Mouse (Mus musculus) testis, adult 2 months (tissue): ENCODE measurements around the gene Arhgap19. TPM values are rescaled to one million over a fixed set of nuclear protein-coding genes. Genes with fewer than 3 reads are reported as not detected.
"Not testable (repeated sequence)": the region's sequence is repeated elsewhere in the genome, so short reads cannot be mapped to it uniquely, and the experiment has no call there.

Experiments
- H3K27ac ChIP-seq: fragments of 200-500 bp; 2 replicates; pipeline ENCODE4 v1.5.1; 2012; ENCODE audit warnings: low read depth, low read length; ENCODE audit not compliant: control insufficient read depth, insufficient read depth
- H3K27me3 ChIP-seq: fragments of 200-500 bp; 2 replicates; pipeline ENCODE4 v1.6.1; 2012; ENCODE audit warnings: mild to moderate bottlenecking, low read length, moderate library complexity; ENCODE audit not compliant: control insufficient read depth, insufficient read depth
- H3K36me3 ChIP-seq: fragments of 200-500 bp; 2 replicates; pipeline ENCODE4 v1.6.1; 2012; ENCODE audit warnings: mild to moderate bottlenecking, low read length; ENCODE audit not compliant: control insufficient read depth, insufficient read depth
- H3K4me1 ChIP-seq: fragments of 200-500 bp; 2 replicates; pipeline ENCODE4 v1.6.1; 2012; ENCODE audit warnings: low read length; ENCODE audit not compliant: control insufficient read depth, insufficient read depth
- H3K4me3 ChIP-seq: fragments of 200-500 bp; 2 replicates; pipeline ENCODE4 v1.5.1; 2012; ENCODE audit warnings: low read depth, mild to moderate bottlenecking, low read length, moderate library complexity, mixed read lengths; ENCODE audit not compliant: control insufficient read depth
- CTCF ChIP-seq: fragments of 200-500 bp; IDR thresholded peaks from 2 replicates; pipeline ENCODE4 v1.5.1; 2012; ENCODE audit warnings: low read depth, mild to moderate bottlenecking, inconsistent platforms, low read length, moderate library complexity; ENCODE audit not compliant: control insufficient read depth, insufficient read depth, insufficient replicate concordance
- POLR2A ChIP-seq: fragments of 200-500 bp; IDR thresholded peaks from 2 replicates; pipeline ENCODE4 v1.6.1; 2012; ENCODE audit warnings: low read depth, mild to moderate bottlenecking, inconsistent platforms, low read length, moderate library complexity; ENCODE audit not compliant: control insufficient read depth
- polyA plus RNA-seq: library from polyadenylated mRNA; depleted of rRNA; stranded (reverse); fragments of >200 nt; gene quantifications from 2 replicates; pipeline ENCODE4 v1.2.3, GENCODE M21; 2012; rRNA removed

Arhgap19 gene
- 33.9 and 39.1 TPM in 2 replicates for polyA plus RNA-seq

DNA sequence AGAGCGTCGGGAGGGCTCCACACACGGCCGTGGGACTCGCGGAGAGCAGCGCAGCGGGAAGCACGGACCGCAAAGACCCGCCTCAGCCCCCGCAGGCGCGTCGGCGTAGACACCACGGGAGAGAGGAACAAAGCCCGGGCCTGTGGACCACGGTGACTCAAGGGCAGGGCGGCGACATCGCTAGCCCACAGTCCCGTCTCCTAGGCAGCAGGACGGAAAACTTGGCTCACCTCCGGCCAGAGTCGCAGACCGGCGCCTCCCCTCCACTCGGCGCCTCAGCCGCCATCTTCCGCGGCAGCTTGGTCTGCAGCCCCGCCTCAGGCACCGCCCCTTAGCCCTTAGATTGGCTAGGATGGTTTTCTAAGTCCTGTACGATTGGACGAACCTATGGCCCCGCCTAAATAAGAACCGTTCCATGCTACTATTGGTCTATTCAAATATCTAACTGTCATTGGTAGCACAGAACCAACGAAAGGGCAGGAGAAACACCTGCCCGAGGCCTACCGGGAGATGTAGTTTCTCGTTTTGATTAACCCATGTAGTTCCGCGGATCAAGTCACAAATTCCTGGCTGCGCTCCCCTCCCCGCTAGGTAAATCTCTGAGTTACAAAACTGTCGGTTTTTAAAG, at the start of gene Arhgap19:
Gene Arhgap19, minus strand, starts transcription at position 306 of the 628 bp plus-strand sequence.
- Histone ChIP-seq H3K36me3 (no peaks in the 10 kb centered on the region; the same call in 1 of the 2 replicates), H3K27me3 (no peaks in the 10 kb centered on the region), H3K4me1 (peaks cover 9% of the 10 kb centered on the region), H3K4me3 (peak within 1 kb of the TSS; percentile 93), H3K27ac (peak within 1 kb of the TSS; percentile 96)
- TF ChIP-seq CTCF (no peak), POLR2A (peak; percentile 97)

DNA sequence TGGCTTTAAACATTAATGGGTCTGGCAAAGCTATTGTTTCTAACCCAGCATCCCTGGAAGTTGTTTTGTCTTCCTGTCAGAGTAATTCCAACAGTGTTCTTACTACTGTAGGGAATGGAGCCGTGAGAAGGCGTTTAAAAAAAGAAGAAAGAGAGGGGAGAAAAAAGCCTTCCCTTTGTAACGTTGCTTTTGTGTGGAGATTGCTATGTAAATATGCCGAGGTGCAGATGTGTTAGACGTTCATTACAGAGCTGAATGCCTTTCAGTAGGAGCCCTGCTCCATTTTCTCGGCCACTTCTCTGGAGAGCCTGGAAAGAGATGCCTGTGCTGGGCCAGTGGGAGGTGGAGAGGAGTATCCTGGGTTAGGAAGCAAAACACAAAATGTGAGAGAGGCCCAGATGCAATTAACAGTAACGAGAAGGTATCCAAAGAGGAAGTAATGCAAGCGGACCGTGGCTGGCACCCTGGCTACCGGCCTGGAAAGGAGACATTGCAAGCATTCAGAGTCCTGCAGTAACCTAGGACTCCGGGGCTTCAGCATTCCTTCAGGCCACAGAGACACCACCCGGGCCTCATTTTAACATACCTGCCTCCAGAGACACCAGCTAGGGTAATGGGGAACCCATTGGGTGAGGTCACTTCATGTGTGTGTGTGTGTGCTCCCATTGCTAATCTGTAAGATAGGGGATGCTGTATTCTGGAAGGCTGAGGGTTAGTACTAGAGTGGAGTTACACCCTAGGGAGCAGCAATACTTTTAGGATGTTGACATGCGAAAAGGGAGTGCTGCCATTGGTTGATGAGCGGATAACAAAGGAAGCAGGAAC, 49.1 kb upstream of the Arhgap19 start:
- no peaks in the 10 kb centered on the region; the same call in 1 of the 2 replicates for H3K36me3 ChIP-seq
- H3K27me3 ChIP-seq: no peaks in the 10 kb centered on the region
- no peak overlapping the region for H3K4me3 ChIP-seq
- H3K27ac ChIP-seq: no peak overlapping the region
- peaks cover 5% of the 10 kb centered on the region for H3K4me1 ChIP-seq
- TF ChIP-seq CTCF: no peak
- no peak for TF ChIP-seq POLR2A

DNA sequence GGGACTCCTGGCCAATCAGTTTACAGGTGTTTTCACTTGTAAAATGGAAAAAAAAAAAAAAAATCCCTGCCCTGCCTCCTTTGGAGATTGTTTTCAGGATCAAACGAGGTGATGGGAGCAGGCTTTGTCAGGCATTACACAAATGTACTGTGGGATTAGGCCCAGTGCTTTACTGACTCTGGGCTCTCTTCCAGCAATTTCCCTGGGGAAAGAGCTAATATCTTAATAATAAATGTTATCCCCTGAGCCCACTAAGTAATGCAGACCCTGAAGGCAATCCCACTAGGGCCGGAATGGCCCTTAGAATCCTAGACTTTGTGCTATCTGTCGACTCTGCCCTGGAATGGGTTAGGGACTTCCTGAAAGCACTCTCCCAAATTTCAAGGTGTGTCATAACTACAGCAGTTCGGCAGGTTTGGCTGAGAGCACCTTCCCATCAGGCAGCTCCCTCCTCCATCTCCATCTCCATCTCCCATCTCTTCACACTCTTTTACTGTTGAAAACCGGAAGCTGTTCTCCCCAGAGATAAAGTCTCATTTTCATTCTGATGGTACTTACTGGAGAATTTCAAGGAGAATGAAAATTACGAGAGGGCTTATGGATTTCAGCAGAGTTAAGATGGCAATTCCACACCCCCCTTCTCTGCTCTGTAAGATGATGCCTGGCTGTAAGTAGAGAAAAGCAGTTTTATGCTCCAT, 48.3 kb upstream of the Arhgap19 start:
- Histone ChIP-seq H3K27me3 (no peaks in the 10 kb centered on the region), H3K4me1 (peaks cover 5% of the 10 kb centered on the region), H3K36me3 (no peaks in the 10 kb centered on the region; the same call in 1 of the 2 replicates), H3K4me3 (peak overlapping the region; percentile 1; the same call in 1 of the 2 replicates), H3K27ac (no peak overlapping the region)
- TF ChIP-seq CTCF (no peak), POLR2A (no peak)

DNA sequence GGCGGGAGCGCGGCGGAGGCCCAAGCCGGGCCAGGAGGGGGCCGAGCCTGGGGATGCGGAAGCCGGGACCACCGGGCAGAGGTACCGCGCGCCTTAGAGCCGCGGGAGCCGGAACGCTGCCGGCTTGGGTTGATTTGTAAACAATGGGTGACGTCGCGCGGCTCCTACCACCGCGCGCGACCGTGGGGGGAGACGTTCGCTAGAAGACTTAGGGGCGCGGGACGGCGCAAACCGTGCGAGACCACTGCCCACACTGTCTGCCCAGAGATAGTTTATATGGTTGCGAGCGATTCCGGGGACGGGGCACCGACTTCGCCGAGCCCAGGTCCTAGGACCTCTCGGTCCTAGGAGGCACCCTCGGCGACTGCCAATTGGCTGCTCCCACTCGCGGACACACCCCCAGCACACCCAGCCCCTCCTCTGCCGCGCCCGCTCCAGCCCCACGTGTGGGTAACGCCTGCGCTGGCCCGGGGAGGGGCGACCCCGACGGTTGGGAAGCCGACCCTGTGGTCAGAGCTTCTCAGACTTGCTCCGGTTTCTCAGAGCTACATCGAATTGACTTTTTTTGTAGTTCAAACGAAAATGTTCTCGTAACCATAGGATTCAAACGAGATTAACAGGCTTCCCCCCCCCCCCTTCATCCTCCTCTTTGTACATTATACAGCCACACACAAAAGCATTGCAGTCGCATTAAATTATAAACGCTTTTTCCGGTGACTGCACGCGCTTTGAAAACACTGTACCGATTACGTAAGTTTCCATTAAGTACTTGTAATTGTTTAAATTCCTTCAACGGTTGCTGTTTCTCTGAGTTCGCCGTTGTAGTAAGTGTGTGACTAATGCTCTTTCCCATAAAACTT, 46.4 kb upstream of the Arhgap19 start, which contains the start of gene Frat2:
Gene Frat2, minus strand, starts transcription at position 141 of the 860 bp plus-strand sequence.
- H3K4me3 ChIP-seq: peak within 1 kb of the TSS; percentile 93
- no peaks in the 10 kb centered on the region; the same call in 1 of the 2 replicates for H3K36me3 ChIP-seq
- H3K27ac ChIP-seq: peak within 1 kb of the TSS; percentile 99

DNA sequence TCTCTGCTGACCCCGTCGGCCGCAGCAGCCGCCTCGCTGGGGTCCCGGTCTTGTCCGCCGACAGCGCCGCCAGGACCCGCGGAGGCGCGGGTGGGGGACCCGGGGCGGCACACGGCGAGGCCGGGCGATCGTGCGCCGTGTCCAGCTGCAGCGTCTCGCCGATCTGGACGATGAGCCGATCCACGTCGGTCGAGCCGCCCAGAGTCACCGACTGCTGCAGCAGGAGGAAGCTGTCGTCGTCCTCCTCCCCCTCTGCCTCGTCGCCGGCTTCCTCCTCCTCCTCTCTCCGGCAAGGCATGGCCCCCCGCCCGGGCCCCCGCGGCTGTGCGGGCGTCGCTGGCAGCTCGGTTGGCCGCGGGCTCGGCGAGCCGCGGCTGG, 45.8 kb upstream of the Arhgap19 start:
- H3K27ac ChIP-seq: peak overlapping the region; percentile 90
- H3K4me1 ChIP-seq, H3K27me3 ChIP-seq: not testable (repeated sequence)

More for the DNA sequence above, 46.4 kb upstream of the Arhgap19 start, which contains the start of gene Frat2:
- TF ChIP-seq CTCF (no peak), POLR2A (peak; percentile 63)
- H3K4me1 ChIP-seq: peaks cover 5% of the 10 kb centered on the region
- no peaks in the 10 kb centered on the region for H3K27me3 ChIP-seq

DNA sequence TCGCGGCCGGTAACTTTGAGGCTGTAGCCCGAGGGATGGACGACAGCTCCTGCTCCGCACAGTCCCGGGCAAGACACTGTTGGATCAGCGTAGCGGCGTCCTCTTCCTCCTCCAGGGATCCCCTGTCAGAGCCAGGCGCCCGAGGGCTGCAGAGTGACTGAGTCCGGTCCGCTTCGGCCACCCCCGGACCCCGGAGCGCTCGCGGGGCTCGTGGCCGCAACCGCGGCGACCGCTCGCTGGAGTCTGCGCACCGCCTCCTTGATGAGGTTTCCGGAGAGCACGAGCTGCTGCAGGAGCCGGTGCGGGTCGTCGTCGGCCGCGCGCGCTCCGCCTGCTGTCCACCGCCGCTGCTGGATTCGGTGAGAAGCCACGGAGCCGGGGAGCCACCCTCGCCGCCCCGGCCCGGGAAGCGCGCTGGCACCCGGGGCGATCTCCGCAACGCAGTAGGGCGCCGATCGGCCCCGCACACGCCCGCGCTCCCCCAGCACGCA, 45.3 kb upstream of the Arhgap19 start:
- Histone ChIP-seq H3K27me3 (no peaks in the 10 kb centered on the region), H3K4me3 (peak overlapping the region; percentile 93), H3K36me3 (no peaks in the 10 kb centered on the region; the same call in 1 of the 2 replicates), H3K27ac (peak overlapping the region; percentile 90), H3K4me1 (peaks cover 5% of the 10 kb centered on the region)
- TF ChIP-seq CTCF (no peak), POLR2A (peak; percentile 40; the same call in 1 of the 2 replicates)

More for the DNA sequence above, 45.8 kb upstream of the Arhgap19 start:
- H3K36me3 ChIP-seq: not testable (repeated sequence)
- H3K4me3 ChIP-seq: peak overlapping the region; percentile 93
